Mouse (Mus musculus): ENCODE data around the gene Dynlrb1.

Gene Dynlrb1

GRCm38 (mm10) chr2:155236362-155236992 is at the start of gene Dynlrb1:
Dynlrb1 (plus strand) TSS chr2:155236533.
- DNase-seq (ENCODE audit: low spot score) = peak; percentile 99

GRCm38 (mm10) chr2:155207419-155207818 is 28.9 kb upstream of the Dynlrb1 start:
- peak; percentile 41 for DNase-seq (ENCODE audit: low spot score)

GRCm38 (mm10) chr2:155223145-155223544 is 13.2 kb upstream of the Dynlrb1 start:
- no peak for DNase-seq (ENCODE audit: low spot score)

DNA sequence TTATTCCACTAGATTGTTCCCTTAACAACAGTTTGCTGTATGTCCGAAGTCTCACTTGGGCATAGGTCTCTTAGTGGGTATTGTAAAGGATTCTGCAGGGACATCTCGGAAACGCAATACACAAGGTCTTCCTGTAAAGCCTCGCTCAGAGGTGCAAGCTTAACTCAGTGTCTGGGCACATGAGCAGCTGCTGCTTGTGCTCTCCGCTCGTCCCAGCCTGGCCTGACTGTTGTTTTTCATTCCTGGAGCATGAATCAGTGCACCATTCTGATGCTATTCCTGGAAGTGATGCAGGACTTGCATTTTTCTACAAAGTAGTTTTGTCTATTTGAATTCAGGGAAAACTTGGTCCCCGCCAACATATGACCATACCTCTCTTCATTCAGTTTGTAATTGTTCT is 11.6 kb upstream of the Dynlrb1 start:
- no peak for DNase-seq (ENCODE audit: low spot score)

DNA sequence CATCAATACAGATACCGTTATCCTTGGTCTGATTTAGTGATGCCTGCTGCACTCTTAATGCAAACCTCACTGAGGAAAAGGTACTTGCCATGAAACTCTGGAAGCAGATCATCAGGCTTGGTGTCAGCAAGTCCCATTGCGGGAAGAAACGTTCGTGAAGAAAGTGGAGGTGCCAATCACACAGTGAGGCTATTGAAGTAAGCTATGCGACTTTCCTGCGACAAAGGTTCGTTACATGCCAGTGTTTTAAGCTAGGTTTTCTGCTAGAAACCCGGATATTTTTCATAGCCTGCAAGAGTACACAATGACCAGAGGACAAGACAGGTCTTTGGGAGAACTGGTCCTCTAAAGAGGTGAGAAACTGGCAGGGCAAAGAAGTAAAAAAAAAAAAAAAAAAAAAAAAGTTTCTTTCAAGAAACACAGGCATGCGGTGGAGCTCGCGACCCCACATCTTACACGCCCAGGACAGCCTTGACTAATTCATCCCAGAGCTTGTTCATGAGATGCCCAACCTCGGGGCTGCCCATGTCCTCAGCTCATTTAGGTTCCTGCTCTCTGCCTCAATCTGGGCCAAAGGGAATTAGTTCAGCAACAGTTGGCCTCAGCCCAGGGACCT is 479 bp upstream of the Dynlrb1 start:
- DNase-seq (ENCODE audit: low spot score) = peak; percentile 37

DNA sequence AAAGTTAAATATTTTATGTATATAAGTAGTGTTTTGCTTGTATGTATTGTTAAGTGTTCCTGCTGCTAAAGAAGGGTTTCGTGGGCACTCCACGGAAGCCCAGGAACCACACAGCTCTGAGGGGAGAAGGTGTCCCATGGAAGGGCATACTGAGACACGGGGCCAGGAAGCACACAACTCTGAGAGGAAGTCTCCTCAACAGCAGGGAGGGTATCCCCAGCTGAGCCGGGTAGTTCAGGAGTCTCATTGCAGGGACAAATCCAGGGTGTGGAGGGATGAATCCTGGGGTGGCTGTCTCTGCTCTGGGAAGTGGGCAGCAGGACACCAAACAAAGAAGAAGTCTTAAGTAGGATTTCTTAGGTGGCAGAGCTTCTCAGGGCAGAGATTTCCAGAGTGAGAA is 943 bp downstream of the Dynlrb1 start:
- DNase-seq (ENCODE audit: low spot score) = no peak

DNA sequence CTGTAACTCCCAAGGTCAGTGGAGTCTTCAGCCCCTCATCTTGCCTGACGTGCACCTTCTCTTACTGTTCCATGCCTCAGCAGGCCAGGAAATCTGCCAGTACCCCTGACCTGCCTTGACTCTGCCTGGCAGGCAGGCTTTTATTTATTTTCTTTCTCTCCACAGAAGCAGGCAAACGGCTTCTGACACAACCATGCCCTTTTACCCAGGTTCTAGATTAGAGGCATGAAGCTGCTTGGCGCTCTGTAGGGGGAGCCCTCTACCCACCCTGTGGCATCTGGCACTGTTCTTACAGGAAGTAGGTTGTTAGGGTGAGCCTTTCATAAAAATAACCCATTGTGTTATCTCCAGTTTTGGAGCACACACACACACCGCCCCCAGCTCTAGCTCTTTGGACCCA is 4.6 kb downstream of the Dynlrb1 start:
- no peak for DNase-seq (ENCODE audit: low spot score)

GRCm38 (mm10) chr2:155242296-155242855 is 6.0 kb downstream of the Dynlrb1 start:
- peak; percentile 82 for DNase-seq (ENCODE audit: low spot score)

- no peak for DNase-seq (ENCODE audit: low spot score)
These were observed 9.9 kb downstream of the Dynlrb1 start for GRCm38 (mm10) chr2:155246231-155246630.

- no peak for DNase-seq (ENCODE audit: low spot score)
These were observed 11.9 kb downstream of the Dynlrb1 start for GRCm38 (mm10) chr2:155248206-155248605.

DNA sequence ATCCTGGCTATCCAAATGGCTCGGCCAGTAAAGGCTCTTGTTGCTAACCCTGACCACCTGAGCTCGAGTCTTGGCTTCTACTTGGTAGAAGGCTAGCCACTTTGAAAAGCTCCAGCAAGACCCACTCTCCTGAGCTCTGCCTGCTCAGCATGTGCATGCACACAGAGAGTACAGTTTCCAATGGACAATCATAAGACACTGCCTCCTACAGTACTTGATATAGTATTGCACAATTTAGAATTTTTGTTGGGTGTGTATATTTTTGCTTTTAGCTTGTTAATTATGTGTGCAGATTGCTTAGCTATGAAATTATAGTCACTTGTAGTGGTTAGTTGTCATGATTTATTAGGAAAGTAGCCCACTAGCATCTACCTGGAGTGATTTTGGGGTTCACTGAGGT is 12.4 kb downstream of the Dynlrb1 start:
- no peak for DNase-seq (ENCODE audit: low spot score)

- DNase-seq (ENCODE audit: low spot score) = no peak
These were observed 13.3 kb downstream of the Dynlrb1 start for GRCm38 (mm10) chr2:155249588-155249987.

DNA sequence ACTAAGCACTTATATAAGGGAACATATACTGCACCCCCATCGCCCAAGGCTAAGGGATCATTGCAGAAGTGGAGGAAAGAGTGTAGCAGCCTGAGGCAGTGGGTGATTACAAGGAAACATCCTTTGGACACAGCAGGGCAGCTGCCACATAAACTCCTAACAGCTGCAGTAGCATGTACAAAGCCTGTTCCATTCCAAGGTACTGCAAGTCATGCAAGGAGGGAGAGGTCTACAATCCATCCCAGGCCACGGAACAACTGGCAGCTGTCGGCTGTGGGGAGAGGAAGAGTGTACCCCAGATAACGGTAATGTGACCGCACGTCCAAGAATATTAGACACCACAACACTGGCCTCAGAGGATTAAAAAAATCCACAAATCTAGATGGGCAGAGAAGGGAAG is 29.2 kb downstream of the Dynlrb1 start:
- no peak for DNase-seq (ENCODE audit: low spot score)

- no peak for DNase-seq (ENCODE audit: low spot score)
These were observed 30.6 kb downstream of the Dynlrb1 start for GRCm38 (mm10) chr2:155266896-155267295.

- DNase-seq (ENCODE audit: low spot score) = no peak
These were observed 35.6 kb downstream of the Dynlrb1 start for GRCm38 (mm10) chr2:155271957-155272356.

DNA sequence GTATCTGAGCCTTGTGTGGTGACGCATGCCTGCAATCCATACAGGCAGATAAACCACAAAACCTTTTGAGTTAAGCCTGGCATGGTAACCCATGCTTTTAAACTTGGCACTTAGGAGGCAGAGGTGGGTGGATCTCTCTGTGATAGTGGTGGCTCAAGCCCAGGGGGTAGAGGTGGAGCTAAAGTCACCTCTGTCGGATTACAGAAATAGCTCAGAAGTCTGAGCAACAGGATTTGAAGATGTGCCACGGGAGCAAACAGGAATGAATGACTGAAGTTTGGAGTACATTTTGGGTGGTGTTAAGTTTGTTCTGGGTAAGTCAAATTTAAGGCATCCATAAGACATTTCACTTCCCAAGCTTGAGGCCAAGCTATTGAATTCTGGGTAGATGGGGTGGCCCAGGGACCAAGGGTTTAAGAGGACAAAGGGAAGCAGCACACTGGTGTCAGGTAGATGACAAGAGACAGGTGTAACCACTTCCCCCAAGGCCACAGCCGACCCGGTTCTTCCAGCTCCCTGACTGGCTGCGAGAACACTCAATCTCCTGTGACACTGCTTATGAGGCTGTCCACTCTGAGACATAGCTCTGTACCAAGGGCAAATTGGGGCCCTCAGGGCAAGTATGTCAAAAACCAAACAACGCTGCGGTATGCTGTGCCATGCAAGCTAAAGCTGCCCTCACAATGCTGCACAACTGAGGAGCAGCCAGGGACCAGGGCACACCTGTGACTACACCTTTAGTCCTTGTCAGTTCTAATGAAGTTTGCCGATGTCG is 36.2 kb downstream of the Dynlrb1 start:
- DNase-seq (ENCODE audit: low spot score) = no peak

DNA sequence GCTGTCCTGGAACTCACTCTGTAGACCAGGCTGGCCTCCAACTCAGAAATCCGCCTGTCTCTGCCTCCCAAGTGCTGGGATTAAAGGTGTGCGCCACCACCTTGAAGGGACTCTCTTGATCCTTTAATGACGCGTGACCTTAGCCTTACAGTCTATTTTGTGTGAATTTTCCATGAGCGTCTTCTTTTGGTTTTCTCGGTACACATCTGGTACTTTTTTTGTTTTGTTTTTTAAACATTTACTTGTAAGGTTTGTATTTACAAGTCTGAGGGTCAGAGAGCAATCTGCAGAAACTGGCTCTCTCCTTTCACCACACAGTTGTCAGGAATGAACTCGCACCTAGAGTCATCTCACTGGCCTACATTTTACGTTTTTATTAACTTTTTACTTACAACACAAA is 37.3 kb downstream of the Dynlrb1 start:
- no peak for DNase-seq (ENCODE audit: low spot score)

GRCm38 (mm10) chr2:155276195-155276594 is 39.9 kb downstream of the Dynlrb1 start, which contains the start of gene Map1lc3a:
Map1lc3a (plus strand) TSS chr2:155276297.
- DNase-seq (ENCODE audit: low spot score) = peak; percentile 92

DNA sequence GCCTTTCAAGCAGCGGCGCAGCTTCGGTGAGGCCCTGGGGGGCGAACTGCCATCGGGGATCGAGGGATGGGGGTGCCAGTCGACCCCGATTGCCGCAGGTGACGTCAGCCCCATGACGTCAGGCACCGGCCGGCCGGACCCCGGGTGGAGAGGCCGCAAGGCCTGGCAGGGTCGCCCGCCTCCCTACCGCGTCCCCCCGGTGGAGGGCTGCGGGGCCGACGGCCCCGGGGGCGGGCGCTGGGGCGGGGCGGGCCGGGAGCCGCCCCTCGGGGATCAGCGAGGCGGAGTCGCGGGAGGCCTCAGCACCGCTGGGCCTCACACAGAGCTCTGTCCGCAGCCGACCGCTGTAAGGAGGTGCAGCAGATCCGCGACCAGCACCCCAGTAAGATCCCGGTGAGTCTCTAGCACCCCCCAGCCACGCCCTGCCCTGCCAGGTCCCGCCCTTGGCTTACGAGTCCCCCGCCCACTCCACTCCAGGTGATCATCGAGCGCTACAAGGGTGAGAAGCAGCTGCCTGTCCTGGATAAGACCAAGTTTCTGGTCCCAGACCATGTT is 40.4 kb downstream of the Dynlrb1 start:
- DNase-seq (ENCODE audit: low spot score) = peak; percentile 76

DNA sequence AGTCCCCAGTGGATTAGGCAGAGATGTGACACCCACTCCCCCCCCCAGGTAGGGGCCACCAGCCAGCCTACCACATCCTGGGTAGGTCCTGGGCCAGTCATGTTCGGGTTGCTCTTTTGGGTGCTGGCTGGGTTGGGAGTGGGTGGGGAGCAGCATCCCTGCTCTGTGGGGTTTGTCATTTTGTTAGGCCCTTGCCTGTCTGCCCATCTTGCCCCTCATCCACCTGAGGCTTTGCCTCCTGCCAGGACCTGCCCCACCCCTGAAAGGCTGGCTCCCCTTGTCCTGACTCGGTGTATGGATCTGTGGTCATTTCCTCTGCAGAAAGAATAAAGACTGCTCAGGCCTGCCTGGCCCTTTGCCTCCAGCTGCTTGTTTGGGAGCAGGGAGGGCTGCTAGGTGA is 41.4 kb downstream of the Dynlrb1 start:
- no peak for DNase-seq (ENCODE audit: low spot score)

DNA sequence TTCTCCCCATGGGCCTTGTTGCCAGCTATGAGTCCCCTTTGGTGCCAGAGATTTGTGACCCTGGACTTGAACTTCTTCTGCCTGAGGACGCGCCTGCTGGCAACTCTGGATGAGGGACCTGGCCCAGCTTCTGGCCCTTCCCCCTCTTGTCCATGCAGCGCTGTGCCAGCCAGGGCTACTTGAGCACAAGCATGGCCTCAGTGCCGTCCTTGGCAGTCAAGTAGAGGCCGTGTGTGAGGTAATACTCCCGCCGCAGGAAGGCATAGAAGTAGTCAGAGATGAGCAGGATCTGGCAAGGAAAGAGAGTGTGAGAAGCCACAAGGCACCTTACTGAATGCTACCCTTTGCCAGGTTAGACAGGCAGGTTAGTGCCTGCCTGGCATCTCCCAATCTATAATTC is 42.0 kb downstream of the Dynlrb1 start:
- no peak for DNase-seq (ENCODE audit: low spot score)

DNA sequence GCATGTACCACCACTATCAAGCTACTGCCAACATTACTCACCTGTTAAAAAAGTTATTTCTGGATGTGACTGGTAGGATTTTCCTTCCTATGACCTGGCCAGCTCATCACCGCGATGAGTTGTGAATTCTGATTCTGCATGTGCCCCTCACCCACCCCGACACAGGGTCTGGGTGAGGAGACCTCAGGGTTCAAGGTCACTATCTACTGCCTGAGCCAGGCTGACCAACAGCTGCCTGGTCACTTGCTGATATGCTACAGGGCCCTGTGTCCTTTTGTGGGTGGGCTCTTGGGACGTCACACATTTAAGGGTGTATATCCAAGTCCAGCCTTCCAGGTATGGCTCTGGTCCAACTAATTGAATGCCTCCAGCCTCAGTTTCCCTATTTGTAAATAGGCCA is 42.8 kb downstream of the Dynlrb1 start:
- DNase-seq (ENCODE audit: low spot score) = no peak

DNA sequence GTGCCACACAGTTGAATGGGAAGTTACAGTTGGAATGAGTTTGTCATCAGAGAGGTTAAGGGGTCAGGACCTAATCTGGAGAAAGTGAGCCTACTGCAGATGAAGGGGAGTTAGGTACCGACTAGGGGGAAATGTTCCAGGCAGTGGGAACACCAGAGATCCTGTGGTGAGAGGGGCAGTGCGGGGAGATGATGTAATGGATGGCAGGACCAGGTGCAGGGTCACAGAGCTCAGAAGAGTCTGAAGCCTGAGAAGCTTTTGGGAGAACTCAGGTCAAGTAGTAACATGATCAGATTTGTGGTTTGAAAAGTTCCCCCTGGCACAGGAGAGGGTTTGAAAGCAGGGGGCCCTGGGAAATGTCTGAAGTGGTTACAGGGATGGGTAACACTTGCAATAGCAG is 43.8 kb downstream of the Dynlrb1 start:
- DNase-seq (ENCODE audit: low spot score) = no peak

Measured in MN1 (cell line).